Mouse (Mus musculus): ENCODE measurements around the gene Bbs5. TPM values are rescaled to one million over a fixed set of nuclear protein-coding genes. Genes with fewer than 3 reads are reported as not detected.
A peak's percentile ranks its signal among the peaks of the same experiment; 100 is the strongest.
"Not testable (repeated sequence)": the region's sequence is repeated elsewhere in the genome, so short reads cannot be mapped to it uniquely, and the experiment has no call there.

Bbs5 gene
- total and polyA plus RNA-seq, 2 experiments from 2014 or later: 13.3 to 26.1 TPM

DNA sequence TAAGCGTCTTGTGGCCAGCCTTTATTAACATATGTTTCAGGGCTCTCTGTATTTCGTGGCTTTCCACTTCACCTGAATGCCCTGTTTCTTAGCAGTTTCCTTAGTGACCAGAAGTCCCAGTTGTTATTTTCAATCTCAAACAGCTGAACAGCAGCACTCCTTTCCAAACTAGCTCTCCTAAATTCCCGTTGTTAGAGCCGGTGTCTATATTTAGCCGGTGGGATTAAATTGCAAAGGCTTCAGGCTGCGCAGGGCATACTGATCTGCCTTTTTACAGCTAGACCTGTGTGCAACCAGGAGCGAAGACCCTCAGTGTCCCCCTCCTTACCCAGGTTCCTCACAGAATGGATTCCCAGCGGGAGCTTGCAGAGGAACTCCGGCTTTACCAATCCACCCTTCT, 22.9 kb downstream of the Bbs5 start, which contains the start of gene Klhl41:
Klhl41 (plus strand) TSS at position 268 of the 400 bp plus-strand sequence.
- 90% methylated on average over 9 of the region's 9 CpGs for WGBS
- H3K9me3 ChIP-seq (ENCODE audit: low read length): no peaks in the 10 kb centered on the region
- H3K4me2 ChIP-seq (ENCODE audit: low read depth, low read length): no peak within 1 kb of the TSS

GRCm38 (mm10) chr2:69673723-69674122, 26.8 kb downstream of the Bbs5 start:
- H3K27ac ChIP-seq: no peak overlapping the region
- no peaks in the 10 kb centered on the region for H3K4me1 ChIP-seq (ENCODE audit: insufficient read depth, low read length)
- 0 out of 2 replicates have a peak, but pooled peaks cover 4% of the 10 kb centered on the region for H3K36me3 ChIP-seq (ENCODE audit: insufficient read depth, low read length)
- WGBS: 63% methylated on average over 5 of the region's 5 CpGs
- no peak overlapping the region for H3K9ac ChIP-seq (replicated peaks; ENCODE audit: low read length)
- ATAC-seq (no peak), DNase-seq (ENCODE audit: low spot score) (no peak)
- no peak overlapping the region for H3K4me2 ChIP-seq (ENCODE audit: low read depth, low read length)
- no peaks in the 10 kb centered on the region for H3K9me3 ChIP-seq (ENCODE audit: low read length)
- no peak for TF ChIP-seq CTCF (IDR thresholded peaks at IDR 0.05; ENCODE audit: low read depth)
- H3K4me3 ChIP-seq (ENCODE audit: low read length): no peak overlapping the region
- no peaks in the 10 kb centered on the region for H3K27me3 ChIP-seq (ENCODE audit: insufficient read depth, low read length)

More for the DNA sequence above, 22.9 kb downstream of the Bbs5 start, which contains the start of gene Klhl41:
- no peak within 1 kb of the TSS for H3K27ac ChIP-seq
- no peak within 1 kb of the TSS for H3K9ac ChIP-seq (replicated peaks; ENCODE audit: low read length)
- ATAC-seq (no peak), DNase-seq (ENCODE audit: low spot score) (no peak)
- H3K36me3 ChIP-seq (ENCODE audit: insufficient read depth, low read length): 0 out of 2 replicates have a peak, but pooled peaks cover 4% of the 10 kb centered on the region
- no peaks in the 10 kb centered on the region for H3K27me3 ChIP-seq (ENCODE audit: insufficient read depth, low read length)
- H3K4me3 ChIP-seq (ENCODE audit: low read length): no peak within 1 kb of the TSS
- no peak for TF ChIP-seq CTCF (IDR thresholded peaks at IDR 0.05; ENCODE audit: low read depth)
- no peaks in the 10 kb centered on the region for H3K4me1 ChIP-seq (ENCODE audit: insufficient read depth, low read length)

DNA sequence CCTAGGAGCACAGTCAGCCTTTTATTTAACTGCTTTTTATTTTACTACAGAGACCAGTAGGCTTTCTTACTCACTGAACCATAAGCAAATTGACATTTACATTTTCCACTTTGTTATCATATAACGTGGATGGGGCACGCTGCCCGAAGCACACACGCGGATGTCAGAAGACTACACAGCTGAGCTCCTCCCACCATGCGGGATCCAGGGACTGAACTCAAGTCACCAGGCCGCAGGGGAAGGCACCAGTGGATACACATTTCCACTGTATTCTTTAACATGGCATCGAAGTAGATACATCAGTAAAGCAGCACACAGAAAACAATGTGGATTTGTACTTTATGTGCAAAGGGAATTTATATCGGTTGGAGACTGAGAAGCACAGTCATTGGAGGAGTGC, 28.3 kb downstream of the Bbs5 start:
- Histone ChIP-seq H3K4me3 (ENCODE audit: low read length) (no peak overlapping the region), H3K27me3 (ENCODE audit: insufficient read depth, low read length) (no peaks in the 10 kb centered on the region), H3K36me3 (ENCODE audit: insufficient read depth, low read length) (0 out of 2 replicates have a peak, but pooled peaks cover 4% of the 10 kb centered on the region), H3K4me1 (ENCODE audit: insufficient read depth, low read length) (no peaks in the 10 kb centered on the region), H3K9me3 (ENCODE audit: low read length) (no peaks in the 10 kb centered on the region), H3K27ac (no peak overlapping the region), H3K4me2 (ENCODE audit: low read depth, low read length) (no peak overlapping the region), H3K9ac (replicated peaks; ENCODE audit: low read length) (no peak overlapping the region)
- DNase-seq (ENCODE audit: low spot score) (no peak), ATAC-seq (no peak)
- WGBS: 67% methylated on average over 9 of the region's 9 CpGs
- no peak for TF ChIP-seq CTCF (IDR thresholded peaks at IDR 0.05; ENCODE audit: low read depth)

GRCm38 (mm10) chr2:69676713-69677112, 29.7 kb downstream of the Bbs5 start:
- WGBS: 75% methylated on average over 2 of the region's 2 CpGs

DNA sequence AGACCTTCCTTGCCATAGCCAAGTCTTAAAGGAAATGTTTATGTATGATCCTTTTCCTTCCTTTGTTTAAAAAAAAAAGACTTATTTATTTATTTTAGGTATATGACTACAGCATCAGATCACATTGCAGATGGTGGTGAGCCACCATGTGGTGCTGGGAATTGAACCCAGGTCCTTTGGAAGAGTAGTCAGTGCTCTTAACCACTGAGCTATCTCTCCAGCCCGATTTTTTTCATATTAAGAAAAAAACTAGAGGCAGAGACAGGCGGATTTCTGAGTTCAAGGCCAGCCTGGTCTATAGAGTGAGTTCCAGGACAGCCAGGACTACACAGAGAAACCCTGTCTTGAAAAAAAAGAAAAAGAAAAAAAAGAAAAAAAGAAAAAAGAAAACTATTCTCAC, 30.2 kb downstream of the Bbs5 start:
- not testable (repeated sequence) for H3K4me1 ChIP-seq (ENCODE audit: insufficient read depth, low read length); H3K4me3 ChIP-seq (ENCODE audit: low read length); ATAC-seq; H3K27ac ChIP-seq; H3K9me3 ChIP-seq (ENCODE audit: low read length); H3K9ac ChIP-seq (replicated peaks; ENCODE audit: low read length); H3K27me3 ChIP-seq (ENCODE audit: insufficient read depth, low read length); DNase-seq (ENCODE audit: low spot score); H3K36me3 ChIP-seq (ENCODE audit: insufficient read depth, low read length); H3K4me2 ChIP-seq (ENCODE audit: low read depth, low read length)
- 95% methylated on average over 2 of the region's 2 CpGs for WGBS

More at GRCm38 (mm10) chr2:69676713-69677112, 29.7 kb downstream of the Bbs5 start:
- H3K9ac ChIP-seq (replicated peaks; ENCODE audit: low read length): no peak overlapping the region
- TF ChIP-seq CTCF (IDR thresholded peaks at IDR 0.05; ENCODE audit: low read depth): peak; percentile 42
- H3K27ac ChIP-seq: no peak overlapping the region
- H3K4me2 ChIP-seq (ENCODE audit: low read depth, low read length): no peak overlapping the region
- H3K4me1 ChIP-seq (ENCODE audit: insufficient read depth, low read length): no peaks in the 10 kb centered on the region
- H3K27me3 ChIP-seq (ENCODE audit: insufficient read depth, low read length): no peaks in the 10 kb centered on the region
- H3K9me3 ChIP-seq (ENCODE audit: low read length): no peaks in the 10 kb centered on the region
- no peak overlapping the region for H3K4me3 ChIP-seq (ENCODE audit: low read length)
- ATAC-seq: no peak
- no peaks in the 10 kb centered on the region for H3K36me3 ChIP-seq (ENCODE audit: insufficient read depth, low read length)
- no peak for DNase-seq (ENCODE audit: low spot score)

- Histone ChIP-seq H3K9me3 (ENCODE audit: low read length) (no peaks in the 10 kb centered on the region), H3K27ac (no peak overlapping the region), H3K9ac (replicated peaks; ENCODE audit: low read length) (no peak overlapping the region), H3K4me1 (ENCODE audit: insufficient read depth, low read length) (no peaks in the 10 kb centered on the region), H3K4me2 (ENCODE audit: low read depth, low read length) (no peak overlapping the region), H3K4me3 (ENCODE audit: low read length) (no peak overlapping the region), H3K27me3 (ENCODE audit: insufficient read depth, low read length) (no peaks in the 10 kb centered on the region), H3K36me3 (ENCODE audit: insufficient read depth, low read length) (no peaks in the 10 kb centered on the region)
- DNase-seq (ENCODE audit: low spot score): no peak
- 66% methylated on average over 6 of the region's 6 CpGs for WGBS
- no peak for ATAC-seq
- TF ChIP-seq CTCF (IDR thresholded peaks at IDR 0.05; ENCODE audit: low read depth): no peak
Observed at GRCm38 (mm10) chr2:69679990-69680389, 33.0 kb downstream of the Bbs5 start.

- no peak for TF ChIP-seq CTCF (IDR thresholded peaks at IDR 0.05; ENCODE audit: low read depth)
- ATAC-seq: no peak
- no peak overlapping the region for H3K9ac ChIP-seq (replicated peaks; ENCODE audit: low read length)
- no peak for DNase-seq (ENCODE audit: low spot score)
- H3K27me3 ChIP-seq (ENCODE audit: insufficient read depth, low read length): no peaks in the 10 kb centered on the region
- H3K27ac ChIP-seq: no peak overlapping the region
- no peaks in the 10 kb centered on the region for H3K4me1 ChIP-seq (ENCODE audit: insufficient read depth, low read length)
- no peaks in the 10 kb centered on the region for H3K36me3 ChIP-seq (ENCODE audit: insufficient read depth, low read length)
- H3K4me2 ChIP-seq (ENCODE audit: low read depth, low read length): no peak overlapping the region
- WGBS: 88% methylated on average over 4 of the region's 4 CpGs
- H3K4me3 ChIP-seq (ENCODE audit: low read length): no peak overlapping the region
- no peaks in the 10 kb centered on the region for H3K9me3 ChIP-seq (ENCODE audit: low read length)
Observed at GRCm38 (mm10) chr2:69681931-69682330, 35.0 kb downstream of the Bbs5 start.
